19 mouse cellular contexts compared by ENCODE assay signal in the genomic region with DNA sequence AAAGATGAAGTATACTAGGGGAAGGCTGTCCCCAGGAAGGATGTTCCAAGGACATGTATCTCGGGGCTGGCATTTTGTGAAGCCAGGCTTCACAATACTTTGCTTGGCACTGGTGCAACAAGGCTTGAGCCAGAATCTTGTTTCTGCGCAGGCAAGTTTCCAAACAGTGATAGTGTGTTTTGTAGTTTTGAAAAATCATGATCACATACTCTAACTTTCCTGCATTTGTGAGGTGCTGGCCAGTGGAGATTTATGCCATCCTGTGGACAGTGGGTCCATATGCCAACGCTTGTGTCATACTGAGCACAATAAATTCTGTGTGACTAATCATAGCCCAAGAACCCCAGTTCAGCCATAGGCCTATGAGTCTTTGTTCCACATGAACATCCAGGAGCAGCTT.
DNase-seq lines count a peak whose midpoint lies in the region; ATAC-seq lines count a peak whose summit lies in the region.
"Had no signal": no experiment of that assay in that cellular context is flagged by ENCODE, and none has a peak within 500 bp of the region (broad histone marks: within the 10 kb centered on the region; RNA-seq: fewer than 3 reads in every experiment).

No protein-coding gene starts in this region.

- H3K9me3 ChIP-seq in kidney, embryonic 14.5 days (ENCODE audit: control insufficient read depth, low read length) = no peaks in the 10 kb centered on the region
- no peaks in the 10 kb centered on the region for H3K9me3 ChIP-seq in intestine, embryonic 15.5 days
- H3K9me3 ChIP-seq: heart, embryonic 13.5 days; limb, embryonic 10.5 days; liver, embryonic 13.5 days; lung, embryonic 15.5 days; midbrain, embryonic 13.5 days had no signal

- no peak for ATAC-seq in kidney, embryonic 14.5 days (ENCODE audit: low FRiP score, low TSS enrichment)
- no peak for ATAC-seq in intestine, embryonic 15.5 days
- ATAC-seq: activated CD4-positive, CD25-positive, alpha-beta regulatory T cell, adult 4 months; midbrain, embryonic 13.5 days; Patski had no signal

- no peak overlapping the region for H3K9ac ChIP-seq in kidney, embryonic 14.5 days (ENCODE audit: low read depth, low read length)
- H3K9ac ChIP-seq in intestine, embryonic 15.5 days = no peak overlapping the region
- H3K9ac ChIP-seq: heart, embryonic 13.5 days; liver, embryonic 13.5 days; lung, embryonic 15.5 days; midbrain, embryonic 13.5 days had no signal

- no peak overlapping the region for H3K4me2 ChIP-seq in kidney, embryonic 14.5 days (replicated peaks; ENCODE audit: low read depth, low read length)
- no peak overlapping the region for H3K4me2 ChIP-seq in intestine, embryonic 15.5 days (replicated peaks)
- H3K4me2 ChIP-seq: heart, embryonic 13.5 days; liver, embryonic 13.5 days; lung, embryonic 15.5 days; midbrain, embryonic 13.5 days had no signal

- H3K4me1 ChIP-seq in kidney, embryonic 14.5 days (ENCODE audit: control insufficient read depth, insufficient read depth, low read length) = no peaks in the 10 kb centered on the region
- no peaks in the 10 kb centered on the region for H3K4me1 ChIP-seq in intestine, embryonic 15.5 days (replicated peaks)
- H3K4me1 ChIP-seq: heart, embryonic 13.5 days; limb, embryonic 10.5 days; liver, embryonic 13.5 days; lung, embryonic 15.5 days; midbrain, embryonic 13.5 days had no signal

- no peak overlapping the region for H3K4me3 ChIP-seq in kidney, embryonic 14.5 days (ENCODE audit: low read length)
- H3K4me3 ChIP-seq in intestine, embryonic 15.5 days (replicated peaks) = no peak overlapping the region
- H3K4me3 ChIP-seq: heart, embryonic 13.5 days; limb, embryonic 10.5 days; liver, embryonic 13.5 days; lung, embryonic 15.5 days; midbrain, embryonic 13.5 days had no signal

- 80% methylated on average over 3 of the region's 3 CpGs for WGBS in kidney, embryonic 14.5 days
- WGBS in intestine, embryonic 15.5 days = 87% methylated on average over 3 of the region's 3 CpGs

- H3K27me3 ChIP-seq in kidney, embryonic 14.5 days (ENCODE audit: control insufficient read depth, insufficient read depth, low read length) = no peaks in the 10 kb centered on the region
- no peaks in the 10 kb centered on the region for H3K27me3 ChIP-seq in intestine, embryonic 15.5 days (replicated peaks)
- H3K27me3 ChIP-seq: heart, embryonic 13.5 days; liver, embryonic 13.5 days; lung, embryonic 15.5 days; midbrain, embryonic 13.5 days; Patski had no signal

- H3K27ac ChIP-seq in kidney, embryonic 14.5 days (ENCODE audit: low read depth, low read length) = no peak overlapping the region
- no peak overlapping the region for H3K27ac ChIP-seq in intestine, embryonic 15.5 days
- H3K27ac ChIP-seq: heart, embryonic 13.5 days; limb, embryonic 10.5 days; liver, embryonic 13.5 days; lung, embryonic 15.5 days; midbrain, embryonic 13.5 days had no signal

- no peaks in the 10 kb centered on the region for H3K36me3 ChIP-seq in kidney, embryonic 14.5 days (ENCODE audit: control insufficient read depth, insufficient read depth, low read length)
- H3K36me3 ChIP-seq in intestine, embryonic 15.5 days = no peaks in the 10 kb centered on the region
- H3K36me3 ChIP-seq: heart, embryonic 13.5 days; limb, embryonic 10.5 days; liver, embryonic 13.5 days; lung, embryonic 15.5 days; midbrain, embryonic 13.5 days had no signal

- peak; percentile 4 for DNase-seq in heart, adult 18-20 months
- no peak for DNase-seq in heart, postnatal 4 days
- DNase-seq in adrenal gland, adult 2 months = peak; percentile 62
- peak; percentile 36 for DNase-seq in adrenal gland, postnatal 14 days
- peak; percentile 72 for DNase-seq in cerebellum, adult 9-11 months
- DNase-seq: gastrocnemius, postnatal 25 days; kidney, adult 8-10 months; kidney, postnatal 4 days; liver, embryonic 13.5 days; spleen, adult 18-20 months; thymus, adult 18-20 months had no signal
